Mouse (Mus musculus) E14TG2a.4 (cell line): ENCODE measurements at regions not wholly inside any gene's neighbourhood (a gene's known extent, or its start where the extent isn't known, plus 50 kb on each side); places are given as distances from the start of the nearest gene placed in this dataset.

Experiments used
- CTCF ChIP-seq: conservative IDR thresholded peaks from 2 replicates; pipeline ENCODE4 v1.5.1; 2014; ENCODE audit warnings: low read length
- NANOG ChIP-seq: IDR thresholded peaks from 2 replicates; pipeline ENCODE4 v1.6.1; 2014; ENCODE audit warnings: borderline replicate concordance, low read length, mixed read lengths

- TF ChIP-seq CTCF, result no peak
- no peak for TF ChIP-seq NANOG
Measured at GRCm38 (mm10) chr11:82571525-82571924, 182.8 kb downstream of the Tmem132e start.
